Mouse (Mus musculus) T-cell, adult 66 days (primary cell): ENCODE results near the gene Gramd4. TPM values are rescaled to one million over a fixed set of nuclear protein-coding genes. Genes with fewer than 3 reads are reported as not detected.

Experiments
- total RNA-seq, 2 experiments: library from RNA; stranded (reverse); gene quantifications; 3 replicates in 1 of 2; 4 replicates in 1 of 2; pipeline ENCODE4 v1.2.4; 2023

The Gramd4 gene
- 100 to 1,000 TPM; 141 to 144 TPM for total RNA-seq

GRCm38 (mm10) chr15:86057413-86057812, at the start of gene Gramd4:
Gramd4 (plus strand) TSS chr15:86057695.

GRCm38 (mm10) chr15:86033191-86033841, 24.2 kb upstream of the Gramd4 start, which contains the start of gene Celsr1:
Celsr1 (minus strand) TSS chr15:86033777.

GRCm38 (mm10) chr15:86185689-86186569, 128.4 kb downstream of the Gramd4 start, which contains the start of gene Cerk:
Cerk (minus strand) TSS chr15:86186141.

Other genes starting within 250 kb of the Gramd4 start
- gene Cdpf1, start 246.0 kb upstream of the Gramd4 start, total RNA-seq = 10 to 100 TPM; 19.9 to 21.4 TPM
- gene Pkdrej, start 236.0 kb upstream of the Gramd4 start, total RNA-seq = under 1 TPM in 1 of 2 experiments, not detected in 1; 0.09 TPM
- 10 to 100 TPM; 20.1 to 21.2 TPM for gene Ttc38, start 225.4 kb upstream of the Gramd4 start, total RNA-seq
- gene Gtse1, start 197.9 kb upstream of the Gramd4 start, total RNA-seq = 1 to 10 TPM; 3.7 to 4.8 TPM
- gene Trmu, start 178.4 kb upstream of the Gramd4 start, total RNA-seq = 10 to 100 TPM; 30.7 to 33.4 TPM
- gene Celsr1, start 23.9 kb upstream of the Gramd4 start, total RNA-seq = 10 to 100 TPM; 21.2 to 22.0 TPM
- 10 to 100 TPM; 22.4 to 23.6 TPM for gene Cerk, start 128.4 kb downstream of the Gramd4 start, total RNA-seq
- 10 to 100 TPM; 31.0 to 32.9 TPM for gene Tbc1d22a, start 156.8 kb downstream of the Gramd4 start, total RNA-seq